Mouse (Mus musculus) neural tube, embryonic 15.5 days (tissue): ENCODE data around the gene 1190005I06Rik. TPM values are rescaled to one million over a fixed set of nuclear protein-coding genes. Genes with fewer than 3 reads are reported as not detected.

Experiments
- ATAC-seq: fragments of 200-750 bp; cut with Nextera tagmentation; 2 replicates; pipeline ENCODE4 v1.8.0; 2017; ENCODE audit warnings: mild to moderate bottlenecking, moderate TSS enrichment, moderate library complexity; ENCODE audit not compliant: low FRiP score
- H3K27ac ChIP-seq: fragments of 300-500 bp; sonication (generic); replicated peaks from 2 replicates; pipeline ENCODE4 v1.5.1; 2015; ENCODE audit warnings: mild to moderate bottlenecking, inconsistent platforms
- H3K27me3 ChIP-seq: fragments of 300-500 bp; sonication (generic); replicated peaks from 2 replicates; pipeline ENCODE4 v1.6.1; 2015; ENCODE audit warnings: inconsistent platforms
- H3K36me3 ChIP-seq: fragments of 300-500 bp; sonication (generic); 2 replicates; pipeline ENCODE4 v1.6.1; 2015; ENCODE audit warnings: inconsistent platforms
- H3K4me1 ChIP-seq: fragments of 300-500 bp; sonication (generic); 2 replicates; pipeline ENCODE4 v1.6.1; 2015; ENCODE audit warnings: inconsistent platforms
- H3K4me2 ChIP-seq: fragments of 300-500 bp; sonication (generic); 2 replicates; pipeline ENCODE4 v1.6.1; 2015; ENCODE audit warnings: inconsistent platforms, mild to moderate bottlenecking, moderate library complexity
- H3K4me3 ChIP-seq: fragments of 300-500 bp; sonication (generic); replicated peaks from 2 replicates; pipeline ENCODE4 v1.5.1; 2015; ENCODE audit warnings: mild to moderate bottlenecking, inconsistent platforms
- H3K9ac ChIP-seq: fragments of 300-500 bp; sonication (generic); replicated peaks from 2 replicates; pipeline ENCODE4 v1.6.1; 2015; ENCODE audit warnings: mild to moderate bottlenecking, inconsistent platforms
- H3K9me3 ChIP-seq: fragments of 300-500 bp; sonication (generic); replicated peaks from 2 replicates; pipeline ENCODE4 v1.6.1; 2016; ENCODE audit warnings: inconsistent platforms
- WGBS: fragments of 180-500 bp; shearing (Covaris S2); methylation state at CpG from one replicate; pipeline ENCODE4 v1.1.7; 2015; ENCODE audit warnings: mixed read lengths; 5-methylcytosine and 5-hydroxymethylcytosine counted together
- polyA plus RNA-seq: library from polyadenylated mRNA; unstranded; fragments of >200 nt; fragmentation: Nextera tagmentation; extraction: Ambion mirVana; gene quantifications from 2 replicates; pipeline ENCODE4 v1.2.1, GENCODE M21; 2015

The 1190005I06Rik gene
- polyA plus RNA-seq, 1 experiment from 2014 or later = 13.5 TPM

DNA sequence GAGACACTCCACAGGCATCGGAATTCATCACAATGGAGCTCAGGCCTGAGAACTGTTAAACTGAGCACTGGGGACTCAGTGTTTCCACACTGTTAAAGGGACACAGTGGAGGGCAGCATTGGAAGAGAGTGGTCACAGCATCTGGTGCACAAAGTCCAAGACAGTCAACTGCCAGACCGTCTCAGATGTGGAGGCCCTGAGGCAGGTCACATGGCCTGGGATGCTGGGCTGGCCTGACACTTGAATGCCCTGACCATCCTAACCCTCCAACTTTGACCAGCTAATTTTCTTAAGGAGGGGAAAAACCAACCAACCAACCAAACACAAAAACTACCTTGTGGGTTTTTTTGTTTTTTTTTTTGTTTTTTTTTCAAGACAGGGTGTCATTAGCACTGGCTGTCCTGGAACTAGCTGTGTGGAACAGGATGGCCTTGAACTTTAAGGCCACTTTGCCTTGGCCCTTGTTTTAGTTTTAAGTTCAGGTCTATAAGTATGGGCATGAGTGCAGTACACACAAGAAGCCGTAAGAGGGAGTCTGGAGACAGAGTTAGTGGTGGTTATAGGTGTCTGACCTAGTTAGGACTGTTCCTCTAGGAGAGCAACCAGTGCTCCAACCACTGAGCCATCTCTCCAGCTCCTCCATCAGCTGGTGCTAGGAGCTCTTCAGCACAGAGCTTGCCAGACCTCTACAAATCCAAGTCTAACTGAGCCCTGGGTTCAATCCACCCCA, 18.5 kb upstream of the 1190005I06Rik start:
- peak overlapping the region; percentile 84 for H3K4me2 ChIP-seq
- no peaks in the 10 kb centered on the region for H3K9me3 ChIP-seq
- H3K27ac ChIP-seq = no peak overlapping the region
- WGBS = 75% methylated on average over 3 of the region's 3 CpGs
- H3K4me3 ChIP-seq = peak overlapping the region; percentile 76
- H3K4me1 ChIP-seq = peaks cover 64% of the 10 kb centered on the region
- H3K9ac ChIP-seq = 0 out of 2 replicates have a peak overlapping the region, but pooled peaks have one; percentile 23
- peaks cover 11% of the 10 kb centered on the region for H3K36me3 ChIP-seq
- ATAC-seq = no peak
- H3K27me3 ChIP-seq = no peaks in the 10 kb centered on the region

GRCm38 (mm10) chr8:120664566-120664965, 17.1 kb upstream of the 1190005I06Rik start:
- no peak for ATAC-seq
- 77% methylated on average over 6 of the region's 6 CpGs for whole genome bisulfite sequencing
- no peak overlapping the region for H3K4me3 ChIP-seq
- H3K4me2 ChIP-seq = no peak overlapping the region
- H3K4me1 ChIP-seq = peaks cover 51% of the 10 kb centered on the region
- no peaks in the 10 kb centered on the region for H3K9me3 ChIP-seq
- H3K27ac ChIP-seq = no peak overlapping the region
- no peak overlapping the region; the same call in 1 of the 2 replicates for H3K9ac ChIP-seq
- H3K27me3 ChIP-seq = no peaks in the 10 kb centered on the region
- H3K36me3 ChIP-seq = peaks cover 1% of the 10 kb centered on the region; the same call in 1 of the 2 replicates

DNA sequence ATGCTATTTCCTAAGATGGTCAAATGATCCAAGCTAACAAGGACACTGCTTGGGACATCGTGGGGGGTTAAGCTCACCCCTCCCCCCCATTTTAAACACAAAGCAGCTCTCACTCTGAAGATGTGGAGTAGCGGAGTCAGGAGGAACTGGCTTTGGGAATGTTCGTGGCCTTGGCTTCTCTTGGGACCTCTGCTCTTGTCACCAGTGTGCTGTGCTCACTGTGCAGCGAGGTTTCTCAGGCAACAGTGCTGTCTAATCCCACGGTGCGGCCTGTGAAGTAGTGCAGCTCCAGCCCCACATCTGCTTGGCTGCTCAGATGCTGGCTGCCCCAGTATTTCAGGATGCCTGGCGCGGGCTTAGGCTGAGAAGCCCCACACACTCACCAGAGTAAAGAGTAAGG, 10.0 kb upstream of the 1190005I06Rik start:
- H3K4me1 ChIP-seq = no peaks in the 10 kb centered on the region
- H3K4me3 ChIP-seq = no peak overlapping the region
- H3K36me3 ChIP-seq = peaks cover 56% of the 10 kb centered on the region
- no peaks in the 10 kb centered on the region for H3K9me3 ChIP-seq
- H3K27ac ChIP-seq = no peak overlapping the region
- H3K4me2 ChIP-seq = no peak overlapping the region
- ATAC-seq = no peak
- no peaks in the 10 kb centered on the region for H3K27me3 ChIP-seq
- H3K9ac ChIP-seq = no peak overlapping the region
- WGBS = 90% methylated on average over 8 of the region's 8 CpGs

GRCm38 (mm10) chr8:120656322-120657052, 9.1 kb upstream of the 1190005I06Rik start:
- no peaks in the 10 kb centered on the region for H3K27me3 ChIP-seq
- H3K27ac ChIP-seq = no peak overlapping the region
- H3K9me3 ChIP-seq = no peaks in the 10 kb centered on the region
- no peak overlapping the region for H3K4me2 ChIP-seq
- 82% methylated on average over 7 of the region's 7 CpGs for WGBS
- H3K36me3 ChIP-seq = peaks cover 56% of the 10 kb centered on the region
- no peak overlapping the region for H3K4me3 ChIP-seq
- ATAC-seq = no peak
- H3K9ac ChIP-seq = no peak overlapping the region
- H3K4me1 ChIP-seq = no peaks in the 10 kb centered on the region

GRCm38 (mm10) chr8:120644663-120645062, 2.8 kb downstream of the 1190005I06Rik start:
- Histone ChIP-seq H3K9ac (no peak overlapping the region), H3K9me3 (no peaks in the 10 kb centered on the region), H3K27ac (peak overlapping the region; percentile 54), H3K4me2 (no peak overlapping the region), H3K4me1 (no peaks in the 10 kb centered on the region), H3K27me3 (no peaks in the 10 kb centered on the region), H3K4me3 (no peak overlapping the region), H3K36me3 (no peaks in the 10 kb centered on the region)
- ATAC-seq = peak; percentile 85
- 64% methylated on average over 7 of the region's 7 CpGs for WGBS

- no peak for ATAC-seq
- Histone ChIP-seq H3K4me3 (no peak overlapping the region), H3K9ac (no peak overlapping the region), H3K36me3 (no peaks in the 10 kb centered on the region), H3K9me3 (no peaks in the 10 kb centered on the region), H3K4me2 (no peak overlapping the region), H3K27ac (no peak overlapping the region), H3K4me1 (no peaks in the 10 kb centered on the region), H3K27me3 (no peaks in the 10 kb centered on the region)
- WGBS = 83% methylated on average over 10 of the region's 10 CpGs
Observed at GRCm38 (mm10) chr8:120642031-120642662, 5.3 kb downstream of the 1190005I06Rik start.

GRCm38 (mm10) chr8:120641245-120641644, 6.2 kb downstream of the 1190005I06Rik start:
- Histone ChIP-seq H3K36me3 (no peaks in the 10 kb centered on the region), H3K4me2 (no peak overlapping the region), H3K9ac (no peak overlapping the region), H3K27ac (no peak overlapping the region), H3K27me3 (0 out of 2 replicates have a peak, but pooled peaks cover 3% of the 10 kb centered on the region), H3K9me3 (no peaks in the 10 kb centered on the region), H3K4me3 (no peak overlapping the region), H3K4me1 (no peaks in the 10 kb centered on the region)
- no peak for ATAC-seq
- WGBS = 48% methylated on average over 8 of the region's 8 CpGs

- Histone ChIP-seq H3K4me3 (peak overlapping the region; percentile 65), H3K4me2 (peak overlapping the region; percentile 92), H3K9ac (peak overlapping the region; percentile 53), H3K4me1 (peaks cover 20% of the 10 kb centered on the region), H3K36me3 (no peaks in the 10 kb centered on the region), H3K27me3 (peaks cover 29% of the 10 kb centered on the region), H3K27ac (no peak overlapping the region), H3K9me3 (no peaks in the 10 kb centered on the region)
- peak; percentile 28; the same call in 1 of the 2 replicates for ATAC-seq
- under 1% methylated on average over 39 of the region's 42 CpGs for WGBS
Observed at GRCm38 (mm10) chr8:120634329-120634839, 13.0 kb downstream of the 1190005I06Rik start.

- peak overlapping the region; percentile 92 for H3K4me2 ChIP-seq
- WGBS = under 1% methylated on average over 44 of the region's 44 CpGs
- peaks cover 29% of the 10 kb centered on the region for H3K27me3 ChIP-seq
- H3K27ac ChIP-seq = no peak overlapping the region
- H3K9me3 ChIP-seq = no peaks in the 10 kb centered on the region
- no peaks in the 10 kb centered on the region for H3K36me3 ChIP-seq
- peak; percentile 50 for ATAC-seq
- peaks cover 20% of the 10 kb centered on the region for H3K4me1 ChIP-seq
- H3K9ac ChIP-seq = peak overlapping the region; percentile 53
- H3K4me3 ChIP-seq = peak overlapping the region; percentile 65
Observed at GRCm38 (mm10) chr8:120633665-120634271, 13.7 kb downstream of the 1190005I06Rik start.

DNA sequence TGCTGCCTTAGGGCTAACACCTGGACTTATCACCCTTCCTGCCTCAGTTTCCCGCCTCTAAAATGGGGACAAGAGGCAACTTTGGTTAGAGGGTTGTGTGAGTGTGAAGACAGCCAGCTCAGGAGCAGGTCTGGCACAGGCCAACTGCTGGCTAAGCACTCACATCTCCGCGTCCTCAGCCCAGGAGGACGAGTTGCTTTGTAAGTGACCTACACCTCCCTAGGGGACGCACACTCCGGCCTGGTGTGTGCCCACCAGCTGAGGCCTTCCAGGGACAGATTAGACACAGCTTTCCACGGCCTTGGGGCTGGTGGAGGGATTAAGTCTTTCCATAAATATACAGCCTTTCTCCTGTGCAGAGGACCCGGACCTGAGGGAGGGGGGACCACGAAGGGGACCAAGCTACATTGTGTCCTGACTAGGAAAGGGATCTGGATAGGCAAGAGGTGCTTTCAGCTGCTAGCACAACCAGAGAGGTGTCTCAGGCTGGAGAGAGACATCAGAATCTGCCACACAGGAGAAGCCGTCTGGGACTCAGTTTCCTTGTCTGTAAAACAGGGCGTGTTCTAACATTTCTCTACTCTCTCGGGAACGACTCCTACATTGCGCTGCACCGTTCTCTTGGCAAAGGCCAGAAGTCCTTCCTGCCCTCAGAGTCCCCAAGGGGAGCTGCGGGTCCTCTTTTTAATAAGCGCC, 14.3 kb downstream of the 1190005I06Rik start:
- 25% methylated on average over 17 of the region's 17 CpGs for WGBS
- no peaks in the 10 kb centered on the region for H3K9me3 ChIP-seq
- H3K27me3 ChIP-seq = peaks cover 29% of the 10 kb centered on the region
- H3K9ac ChIP-seq = peak overlapping the region; percentile 53
- peak overlapping the region; percentile 92 for H3K4me2 ChIP-seq
- H3K4me1 ChIP-seq = peaks cover 20% of the 10 kb centered on the region
- peak; percentile 3; the same call in 1 of the 2 replicates for ATAC-seq
- H3K27ac ChIP-seq = no peak overlapping the region
- no peaks in the 10 kb centered on the region for H3K36me3 ChIP-seq
- peak overlapping the region; percentile 65 for H3K4me3 ChIP-seq
